Comparison of ENCODE assay signal across 10 mouse cellular contexts in the genomic region with DNA sequence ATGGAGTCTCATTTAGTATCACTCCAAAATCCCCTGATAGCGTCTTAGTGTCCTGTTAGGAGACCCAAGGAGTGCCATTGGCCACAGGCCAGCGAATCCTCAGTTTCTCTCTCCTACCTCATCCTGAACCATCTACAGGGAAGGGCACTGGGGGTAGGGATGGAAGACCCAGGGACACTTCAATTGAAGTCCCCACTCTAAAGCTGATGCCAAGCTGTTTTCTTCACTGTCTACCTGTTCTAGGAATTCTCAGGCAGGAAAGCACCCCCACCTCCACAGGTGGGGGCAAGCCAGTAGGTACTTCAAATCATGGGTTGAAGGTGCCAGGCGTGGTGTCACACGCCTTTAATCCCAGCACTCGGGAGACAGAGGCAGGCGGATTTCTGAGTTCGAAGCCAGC. TPM values are rescaled to one million over a fixed set of nuclear protein-coding genes. Genes with fewer than 3 reads are reported as not detected.
DNase-seq lines count a peak whose midpoint lies in the region.
"Had no signal": no experiment of that assay in that cellular context is flagged by ENCODE, and none has a peak within 500 bp of the region (broad histone marks: within the 10 kb centered on the region; RNA-seq: fewer than 3 reads in every experiment).

No protein-coding gene starts in this region.

- peak; percentile 64 for DNase-seq in cerebellum, adult 9-10 months
- no peak for DNase-seq in cerebellum, postnatal 14 days
- DNase-seq in heart, adult 11 months, result peak; percentile 89
- DNase-seq in heart, adult 8-10 months (ENCODE audit: low spot score), result no peak
- DNase-seq: adrenal gland, adult 2 months; adrenal gland, postnatal 10 days; adrenal gland, postnatal 25 days; cerebellum, adult 11 months; cerebellum, postnatal 25 days; embryo, embryonic 11 days had no signal

RNA-seq across cellular contexts. Expression of gene Zbtb2, which starts 3.7 kb away (rescaled TPM):
- 1 to 10 TPM; 5.4 to 6.9 (median 5.7) TPM for total RNA-seq in heart, adult 8-10 months (2022)

RNA-seq across cellular contexts. Expression of gene Rmnd1, which starts 47.9 kb away (rescaled TPM):
- total RNA-seq in heart, adult 8-10 months (2022), result 10 to 100 TPM; 62.1 to 76.7 (median 69.4) TPM

RNA-seq across cellular contexts. Expression of gene Armt1, which starts 48.0 kb away (rescaled TPM):
- 10 to 100 TPM in 1 of 4 experiments, 1 to 10 TPM in 3; 7.8 to 11.7 (median 9.1) TPM for total RNA-seq in heart, adult 8-10 months (2022)

Comparison
In these comparisons a context has a peak if more than half of its experiments do, and no peak if none do; other contexts are left out.
1. DNase-seq: peak in cerebellum, adult 9-10 months (single experiment) and heart, adult 11 months (single experiment); none in cerebellum, postnatal 14 days (0 of 2) and heart, adult 8-10 months (single experiment).